ENCODE assay signal across 10 mouse cellular contexts in genomic region chr4:120230256-120230649, GRCm38 (mm10). TPM values are rescaled to one million over a fixed set of nuclear protein-coding genes. Genes with fewer than 3 reads are reported as not detected.
DNase-seq lines count a peak whose midpoint lies in the region; TF ChIP-seq lines count a peak whose summit lies in the region.
"Had no signal": no experiment of that assay in that cellular context is flagged by ENCODE, and none has a peak within 500 bp of the region (broad histone marks: within the 10 kb centered on the region; RNA-seq: fewer than 3 reads in every experiment).

No protein-coding gene starts in this region.

- TF ChIP-seq CTCF in layer of hippocampus, adult 2 months (conservative IDR thresholded peaks at IDR 0.05), result peak; percentile 99

- no peaks in the 10 kb centered on the region for H3K36me3 ChIP-seq in heart, embryonic 10.5 days
- H3K36me3 ChIP-seq: embryonic facial prominence, embryonic 15.5 days had no signal

- H3K27ac ChIP-seq in heart, embryonic 10.5 days, result no peak overlapping the region
- H3K27ac ChIP-seq in layer of hippocampus, adult 2 months, result no peak overlapping the region
- H3K27ac ChIP-seq: embryonic facial prominence, embryonic 15.5 days had no signal

- peaks cover 6% of the 10 kb centered on the region; the same call in 1 of the 2 replicates for H3K4me1 ChIP-seq in heart, embryonic 10.5 days

- 22% methylated on average over 6 of the region's 6 CpGs for WGBS in heart, embryonic 10.5 days

- H3K4me3 ChIP-seq in heart, embryonic 10.5 days, result no peak overlapping the region
- H3K4me3 ChIP-seq in layer of hippocampus, adult 2 months, result no peak overlapping the region
- H3K4me3 ChIP-seq: embryonic facial prominence, embryonic 15.5 days had no signal

- DNase-seq in 3134 (ENCODE audit: extremely low read depth, insufficient read length, low spot score), result peak; percentile 61
- DNase-seq in Muller cell, postnatal 12 days (ENCODE audit: inconsistent ontology term), result peak; percentile 52
- peak; percentile 78 for DNase-seq in embryo, embryonic 10.5 days (ENCODE audit: low spot score)
- peak; percentile 88 for DNase-seq in heart, embryonic 10.5 days (ENCODE audit: low spot score)
- DNase-seq in layer of hippocampus, adult 2 months (ENCODE audit: low spot score in 2 of 2), result peak; percentile 76 to 81
- DNase-seq in lung, postnatal 25 days (ENCODE audit: low spot score), result peak; percentile 84
- DNase-seq in right cerebral cortex, adult 2 months (ENCODE audit: low spot score in 2 of 2), result peak; percentile 65 to 73
- DNase-seq in urinary bladder, adult 2 months (ENCODE audit: low spot score), result peak; percentile 50

- H3K27me3 ChIP-seq in heart, embryonic 10.5 days (ENCODE audit: insufficient read depth, poor library complexity, severe bottlenecking), result peaks cover 49% of the 10 kb centered on the region
- H3K27me3 ChIP-seq: embryonic facial prominence, embryonic 15.5 days had no signal

- H3K9me3 ChIP-seq in heart, embryonic 10.5 days, result no peaks in the 10 kb centered on the region
- H3K9me3 ChIP-seq: embryonic facial prominence, embryonic 15.5 days had no signal

RNA-seq across cellular contexts. Expression of gene Foxo6, which starts 56.9 kb away (rescaled TPM):
- 0.07 and 0.20 TPM in 2 replicates for polyA plus RNA-seq in heart, embryonic 10.5 days (2016; fragmentation: Nextera tagmentation; extraction: Ambion mirVana)
- 10 to 100 TPM; 32.8 to 32.9 TPM for total RNA-seq in layer of hippocampus, adult 2 months (2021)
- polyA plus RNA-seq in urinary bladder, adult 2 months (2012; rRNA removed), result 2.2 and 2.6 TPM in 2 replicates
- total RNA-seq: neutrophil, adult 5-6 weeks had no signal
